Mouse (Mus musculus): Measurements from ENCODE around the gene Usp19. TPM values are rescaled to one million over a fixed set of nuclear protein-coding genes. Genes with fewer than 3 reads are reported as not detected.

Gene Usp19
- total RNA-seq, 2 experiments from 2014 or later: 127 to 155 TPM

DNA sequence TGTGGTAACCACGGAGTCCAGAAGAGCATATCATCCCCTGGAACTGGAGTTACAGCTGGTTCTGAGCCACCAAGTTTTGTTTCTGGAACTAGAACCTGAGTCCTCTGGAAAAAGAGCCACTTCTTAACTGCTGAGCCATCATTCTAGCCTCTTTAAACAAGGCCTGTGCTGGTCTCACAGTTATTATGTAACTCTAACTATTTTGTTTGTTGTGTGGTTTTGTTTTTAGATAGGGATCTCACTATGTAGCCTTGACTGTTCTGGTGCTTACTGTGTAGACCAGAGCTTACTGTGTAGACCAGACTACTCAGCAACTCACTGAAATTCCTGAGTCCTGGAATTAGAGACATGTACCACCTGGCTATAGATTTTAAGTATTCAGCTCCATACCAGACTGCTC lies 56.5 kb downstream of the Usp19 start:
- no peak for DNase-seq (ENCODE audit: extremely low spot score in 1 of 2, low spot score in 1 of 2)

Other genes starting within 250 kb of the Usp19 start
- 10 to 100 TPM; 90.4 to 95.2 TPM for gene Dag1, start 226.6 kb upstream of the Usp19 start, total RNA-seq (2021)
- gene Nicn1, start 200.2 kb upstream of the Usp19 start, total RNA-seq (2021): 100 to 1,000 TPM in 1 of 2 experiments, 10 to 100 TPM in 1; 93.0 to 121 TPM
- gene Amt, start 193.7 kb upstream of the Usp19 start, total RNA-seq (2021): 10 to 100 TPM; 28.5 to 31.6 TPM
- 100 to 1,000 TPM; 167 to 187 TPM for gene Rhoa, start 184.5 kb upstream of the Usp19 start, total RNA-seq (2021)
- 10 to 100 TPM; 36.0 to 37.9 TPM for gene Tcta, start 184.4 kb upstream of the Usp19 start, total RNA-seq (2021)
- 10 to 100 TPM; 64.8 to 76.7 TPM for gene Gpx1, start 151.7 kb upstream of the Usp19 start, total RNA-seq (2021)
- 100 to 1,000 TPM; 102 to 108 TPM for gene Usp4, start 142.7 kb upstream of the Usp19 start, total RNA-seq (2021)
- gene 1700102P08Rik, start 97.8 kb upstream of the Usp19 start, total RNA-seq (2021): 1 to 10 TPM; 1.4 to 2.4 TPM
- gene Ccdc36, start 62.1 kb upstream of the Usp19 start, total RNA-seq (2021): under 1 TPM; 0.10 to 0.16 TPM
- gene BC048562, start 54.1 kb upstream of the Usp19 start, total RNA-seq (2021): not detected
- 10 to 100 TPM; 28.4 to 41.1 TPM for gene Ccdc71, start 30.1 kb upstream of the Usp19 start, total RNA-seq (2021)
- gene Klhdc8b, start 29.0 kb upstream of the Usp19 start, total RNA-seq (2021): 10 to 100 TPM; 17.6 to 21.3 TPM
- 10 to 100 TPM; 25.9 to 27.8 TPM for gene Lamb2, start 10.9 kb upstream of the Usp19 start, total RNA-seq (2021)
- gene Qars, start 17.1 kb downstream of the Usp19 start, total RNA-seq (2021): 10 to 100 TPM; 76.6 to 82.5 TPM
- gene Qrich1, start 26.2 kb downstream of the Usp19 start, total RNA-seq (2021): 100 to 1,000 TPM; 133 to 142 TPM
- 10 to 100 TPM; 60.1 to 62.8 TPM for gene Impdh2, start 69.7 kb downstream of the Usp19 start, total RNA-seq (2021)
- gene Ndufaf3, start 76.8 kb downstream of the Usp19 start, total RNA-seq (2021): 10 to 100 TPM; 54.3 to 70.4 TPM
- 100 to 1,000 TPM in 1 of 2 experiments, 10 to 100 TPM in 1; 95.4 to 107 TPM for gene Dalrd3, start 79.3 kb downstream of the Usp19 start, total RNA-seq (2021)
- gene Wdr6, start 88.1 kb downstream of the Usp19 start, total RNA-seq (2021): 100 to 1,000 TPM; 116 to 134 TPM
- gene P4htm, start 107.1 kb downstream of the Usp19 start, total RNA-seq (2021): 10 to 100 TPM; 92.0 to 97.8 TPM
- gene Arih2, start 158.8 kb downstream of the Usp19 start, total RNA-seq (2021): 10 to 100 TPM; 49.3 to 53.9 TPM
- gene Slc25a20, start 171.5 kb downstream of the Usp19 start, total RNA-seq (2021): 10 to 100 TPM; 18.2 to 18.4 TPM
- 10 to 100 TPM; 38.7 to 38.8 TPM for gene Prkar2a, start 198.7 kb downstream of the Usp19 start, total RNA-seq (2021)